Mouse (Mus musculus): ENCODE data around the gene Etv6.

GRCm38 (mm10) chr6:134210675-134211457 lies 175.4 kb downstream of the Etv6 start:
- TF ChIP-seq POLR2A (IDR thresholded peaks at IDR 0.05; ENCODE audit: low read depth, low read length) (no peak), CTCF (conservative IDR thresholded peaks at IDR 0.05; ENCODE audit: insufficient read depth, insufficient read length, low read depth, low read length) (no peak)

All from kidney, adult 2 months (tissue).